Mouse (Mus musculus): Measurements from ENCODE around the gene Npnt.

DNA sequence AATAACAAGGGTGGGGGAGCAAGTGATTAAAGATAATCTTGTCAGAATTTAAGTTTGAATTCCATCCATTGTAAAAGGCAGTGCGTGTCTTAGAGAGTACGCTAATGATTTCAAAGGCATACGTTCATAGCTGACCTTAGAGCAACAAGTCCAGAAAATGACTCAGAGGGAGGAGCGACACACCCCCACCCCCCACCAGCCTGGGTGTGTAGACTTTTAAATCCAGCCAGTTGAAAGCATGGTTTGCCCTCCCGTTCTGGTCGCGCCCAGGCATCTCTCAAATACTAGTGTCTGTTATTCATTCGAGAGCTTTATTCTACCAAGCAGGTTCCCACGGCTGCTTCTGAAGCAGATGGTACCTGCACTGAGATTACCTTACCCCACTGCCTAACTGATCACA, 34.4 kb downstream of the Npnt start:
- TF ChIP-seq EP300 (IDR thresholded peaks at IDR 0.05; ENCODE audit: insufficient read depth, low read depth, low read length) (no peak), CTCF (IDR thresholded peaks at IDR 0.05; ENCODE audit: low read depth, low read length) (no peak), POLR2A (IDR thresholded peaks at IDR 0.05; ENCODE audit: insufficient read depth, low read length) (no peak)
